Mouse (Mus musculus) midbrain, postnatal 0 days (tissue): ENCODE results near the gene Ccdc34. TPM values are rescaled to one million over a fixed set of nuclear protein-coding genes. Genes with fewer than 3 reads are reported as not detected.

Source experiments
- ATAC-seq: fragments of 200-750 bp; cut with Nextera tagmentation; 2 replicates; pipeline ENCODE4 v1.8.0; 2017; ENCODE audit warnings: moderate number of reproducible peaks, mild to moderate bottlenecking, moderate TSS enrichment, moderate library complexity; ENCODE audit not compliant: low FRiP score
- DNase-seq: peaks from one replicate; pipeline ENCODE4 v3.0.0-alpha.2; 2015; ENCODE audit warnings: low spot score
- H3K27ac ChIP-seq: fragments of 300-500 bp; sonication (generic); 2 replicates; pipeline ENCODE4 v1.5.1; 2014; ENCODE audit warnings: low read depth, mild to moderate bottlenecking, low read length, mixed read lengths
- H3K27me3 ChIP-seq: fragments of 300-500 bp; sonication (generic); 2 replicates; pipeline ENCODE4 v1.6.1; 2014; ENCODE audit warnings: low read length, control low read depth, mixed read lengths; ENCODE audit not compliant: insufficient read depth
- H3K36me3 ChIP-seq: fragments of 300-500 bp; sonication (generic); 2 replicates; pipeline ENCODE4 v1.6.1; 2014; ENCODE audit warnings: low read length, control low read depth, mixed read lengths; ENCODE audit not compliant: insufficient read depth
- H3K4me1 ChIP-seq: fragments of 300-500 bp; sonication (generic); 2 replicates; pipeline ENCODE4 v1.6.1; 2014; ENCODE audit warnings: mild to moderate bottlenecking, control low read depth, antibody characterized with exemption, low read length, mixed read lengths; ENCODE audit not compliant: insufficient read depth
- H3K4me2 ChIP-seq: fragments of 300-500 bp; sonication (generic); 2 replicates; pipeline ENCODE4 v1.6.1; 2014; ENCODE audit warnings: low read depth, mild to moderate bottlenecking, low read length, mixed read lengths; ENCODE audit not compliant: poor library complexity, severe bottlenecking
- H3K4me3 ChIP-seq: fragments of 300-500 bp; sonication (generic); 2 replicates; pipeline ENCODE4 v1.5.1; 2014; ENCODE audit warnings: low read depth, mild to moderate bottlenecking, low read length, moderate library complexity
- H3K9ac ChIP-seq: fragments of 300-500 bp; sonication (generic); replicated peaks from 2 replicates; pipeline ENCODE4 v1.6.1; 2014; ENCODE audit warnings: mild to moderate bottlenecking, low read length, moderate library complexity, mixed read lengths; ENCODE audit not compliant: poor library complexity, severe bottlenecking
- H3K9me3 ChIP-seq: fragments of 300-500 bp; sonication (generic); 2 replicates; pipeline ENCODE4 v1.6.1; 2016; ENCODE audit warnings: low read length, control low read depth
- CTCF ChIP-seq: IDR thresholded peaks from 2 replicates; pipeline ENCODE4 v1.5.1; 2016; ENCODE audit warnings: antibody characterized with exemption, mild to moderate bottlenecking
- WGBS: fragments of 180-500 bp; shearing (Covaris S2); extraction: QIAGEN DNeasy Blood & Tissue Kit; methylation state at CpG from one replicate; pipeline ENCODE4 v1.1.7; 2014; 5-methylcytosine and 5-hydroxymethylcytosine counted together
- polyA plus RNA-seq: library from polyadenylated mRNA; unstranded; fragments of >200 nt; fragmentation: Nextera tagmentation; extraction: Ambion mirVana; gene quantifications from 2 replicates; pipeline ENCODE4 v1.2.1, GENCODE M21; 2015
- total RNA-seq: library from RNA; depleted of rRNA; stranded (reverse); fragments of >200 nt; gene quantifications from 2 replicates; pipeline ENCODE4 v1.2.3, GENCODE M21; 2014

Gene Ccdc34
- total and polyA plus RNA-seq, 2 experiments from 2014 or later: 19.8 to 28.9 TPM

DNA sequence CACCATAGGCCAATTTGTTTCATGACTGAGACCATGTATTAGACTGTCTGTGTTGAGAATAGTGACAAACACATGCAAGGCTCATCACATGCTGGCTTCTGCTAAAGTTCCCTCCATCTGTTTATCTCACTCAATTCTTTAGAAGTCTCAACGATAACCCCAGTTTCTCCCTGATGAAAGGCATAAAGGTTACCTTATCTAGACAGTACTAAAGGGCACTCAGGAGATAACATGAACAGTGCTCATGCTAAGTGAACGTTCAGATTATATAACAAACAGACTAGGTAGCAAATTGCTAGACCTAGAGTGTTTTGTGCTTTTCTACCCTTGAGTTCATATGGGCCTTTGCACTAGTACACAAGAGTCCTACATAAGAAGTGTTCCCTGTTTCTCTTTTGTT lies 59.6 kb downstream of the Ccdc34 start:
- Histone ChIP-seq H3K4me3 (no peak overlapping the region), H3K4me2 (no peak overlapping the region), H3K9ac (no peak overlapping the region), H3K9me3 (no peaks in the 10 kb centered on the region), H3K4me1 (no peaks in the 10 kb centered on the region), H3K27ac (no peak overlapping the region), H3K36me3 (no peaks in the 10 kb centered on the region), H3K27me3 (no peaks in the 10 kb centered on the region)
- ATAC-seq (no peak), DNase-seq (no peak)
- 89% methylated on average over 2 of the region's 2 CpGs for WGBS
- no peak for TF ChIP-seq CTCF

DNA sequence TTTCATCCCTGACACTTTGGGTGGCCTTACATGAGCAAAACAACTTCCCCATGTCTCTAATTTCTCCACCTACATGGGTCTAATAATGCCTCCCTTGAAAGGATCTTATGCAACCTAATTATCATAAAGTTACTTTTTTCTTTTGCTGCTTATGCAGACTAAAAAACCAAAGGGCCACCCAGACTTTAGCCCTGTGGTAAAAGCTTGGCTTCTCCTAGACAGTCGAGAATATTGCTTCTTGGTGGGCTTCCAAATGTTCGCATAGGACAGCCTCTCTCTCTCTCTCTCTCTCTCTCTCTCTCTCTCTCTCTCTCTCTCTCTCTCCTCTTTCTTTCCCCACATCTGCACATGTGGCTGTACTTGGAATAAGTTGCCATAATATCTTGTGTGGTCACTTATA lies 60.0 kb downstream of the Ccdc34 start:
- H3K4me2 ChIP-seq: no peak overlapping the region
- no peak overlapping the region for H3K9ac ChIP-seq
- no peak for DNase-seq
- no peak for ATAC-seq
- H3K4me1 ChIP-seq: no peaks in the 10 kb centered on the region
- H3K36me3 ChIP-seq: no peaks in the 10 kb centered on the region
- H3K27me3 ChIP-seq: no peaks in the 10 kb centered on the region
- WGBS: 82% methylated on average over 2 of the region's 2 CpGs
- TF ChIP-seq CTCF: no peak
- no peak overlapping the region for H3K4me3 ChIP-seq
- H3K27ac ChIP-seq: no peak overlapping the region
- H3K9me3 ChIP-seq: no peaks in the 10 kb centered on the region

DNA sequence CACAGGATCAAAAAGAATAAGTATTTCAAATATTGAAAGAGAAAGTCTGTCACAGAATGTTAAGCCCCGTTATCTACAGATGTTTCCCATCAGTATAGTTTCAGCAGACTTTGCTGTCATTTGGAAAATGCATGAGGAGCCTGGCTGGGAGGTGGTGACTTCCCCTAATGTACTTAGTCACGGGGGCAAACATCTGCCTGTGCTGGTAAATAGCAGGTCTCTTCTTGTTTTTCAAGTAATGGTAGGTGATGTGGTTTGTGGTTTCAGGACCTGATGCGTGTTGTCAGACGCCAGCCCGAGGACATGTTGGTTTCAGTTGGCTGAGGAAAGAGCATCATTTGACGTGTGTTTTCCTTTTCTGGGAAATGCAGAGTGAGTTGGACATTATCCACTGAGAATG lies 62.9 kb downstream of the Ccdc34 start:
- H3K27ac ChIP-seq: no peak overlapping the region
- no peaks in the 10 kb centered on the region for H3K9me3 ChIP-seq
- 74% methylated on average over 6 of the region's 6 CpGs for WGBS
- H3K9ac ChIP-seq: no peak overlapping the region
- DNase-seq: no peak
- H3K4me3 ChIP-seq: no peak overlapping the region
- H3K27me3 ChIP-seq: no peaks in the 10 kb centered on the region
- no peak for ATAC-seq
- no peak overlapping the region for H3K4me2 ChIP-seq
- no peak for TF ChIP-seq CTCF
- no peaks in the 10 kb centered on the region for H3K36me3 ChIP-seq
- no peaks in the 10 kb centered on the region for H3K4me1 ChIP-seq

DNA sequence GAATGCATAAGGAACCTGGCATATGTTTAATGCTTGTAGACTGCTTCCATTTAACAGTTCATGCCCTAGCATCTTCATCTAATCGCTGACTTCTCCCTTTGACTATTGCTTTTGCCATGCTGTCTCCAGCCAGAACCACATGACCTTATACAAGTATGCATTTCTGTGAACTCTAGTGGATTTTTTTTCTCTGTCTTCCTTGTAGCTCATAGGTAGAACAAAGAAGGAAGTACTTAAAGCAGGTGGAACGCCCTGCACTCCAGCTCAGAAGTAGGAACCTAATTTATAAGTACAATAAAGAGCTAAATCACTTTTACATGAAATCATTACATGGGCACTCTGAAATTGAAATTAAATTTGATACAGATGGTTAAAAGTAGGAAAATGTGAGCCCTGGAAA lies 65.4 kb downstream of the Ccdc34 start:
- Histone ChIP-seq H3K27me3 (no peaks in the 10 kb centered on the region), H3K4me1 (no peaks in the 10 kb centered on the region), H3K36me3 (no peaks in the 10 kb centered on the region), H3K27ac (no peak overlapping the region), H3K9ac (no peak overlapping the region), H3K4me3 (no peak overlapping the region), H3K9me3 (no peaks in the 10 kb centered on the region), H3K4me2 (no peak overlapping the region)
- TF ChIP-seq CTCF: no peak
- DNase-seq: no peak
- ATAC-seq: no peak
- 90% methylated on average over 2 of the region's 2 CpGs for WGBS

DNA sequence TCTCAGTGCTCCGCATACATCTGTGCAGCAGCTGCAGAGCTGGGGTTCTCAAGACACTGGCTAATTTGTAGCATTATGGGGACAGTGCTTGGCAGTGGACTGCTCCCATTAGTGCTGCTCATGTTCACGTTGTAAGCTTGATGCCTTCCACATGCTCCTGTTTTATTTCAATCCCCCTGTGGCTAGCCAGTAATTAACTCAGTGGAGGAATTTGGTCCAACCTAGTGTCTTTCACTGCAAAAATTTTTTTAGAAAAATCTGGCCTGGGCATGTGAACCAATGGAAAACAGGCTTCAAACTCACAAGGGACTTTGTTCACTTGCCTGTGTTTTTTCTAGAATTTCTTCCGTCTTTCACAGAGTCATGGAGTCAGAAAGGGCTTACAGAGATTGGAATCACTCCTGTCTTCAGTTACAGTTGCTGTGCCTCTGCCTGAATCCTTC lies 68.1 kb downstream of the Ccdc34 start:
- H3K9ac ChIP-seq: no peak overlapping the region
- ATAC-seq (no peak), DNase-seq (no peak)
- TF ChIP-seq CTCF: no peak
- H3K4me3 ChIP-seq: no peak overlapping the region
- H3K4me2 ChIP-seq: no peak overlapping the region
- no peaks in the 10 kb centered on the region for H3K4me1 ChIP-seq
- WGBS: 77% methylated on average over 3 of the region's 3 CpGs
- no peaks in the 10 kb centered on the region for H3K27me3 ChIP-seq
- H3K9me3 ChIP-seq: no peaks in the 10 kb centered on the region
- no peaks in the 10 kb centered on the region for H3K36me3 ChIP-seq
- no peak overlapping the region for H3K27ac ChIP-seq

DNA sequence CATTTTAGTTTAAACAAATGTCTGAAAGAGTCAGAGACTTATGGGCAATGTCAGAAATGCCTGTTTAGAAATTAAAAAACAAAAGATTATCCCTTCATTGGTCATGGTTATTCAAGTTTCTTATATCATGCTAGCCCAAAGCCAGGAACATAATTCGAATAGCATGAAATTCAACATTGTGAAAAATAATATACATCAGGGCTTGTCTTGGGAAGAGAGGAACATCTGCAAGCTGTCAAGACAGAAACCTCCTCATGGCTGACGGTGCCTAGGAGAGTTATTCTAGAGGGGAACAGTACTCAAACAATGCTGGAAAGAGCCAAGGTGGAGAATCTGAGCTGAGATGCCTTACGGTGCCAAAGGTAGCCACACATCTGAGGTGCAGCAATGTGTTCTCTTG lies 96.5 kb downstream of the Ccdc34 start:
- Histone ChIP-seq H3K27ac (no peak overlapping the region), H3K36me3 (no peaks in the 10 kb centered on the region), H3K4me3 (no peak overlapping the region), H3K4me1 (no peaks in the 10 kb centered on the region), H3K27me3 (no peaks in the 10 kb centered on the region), H3K9ac (no peak overlapping the region), H3K9me3 (no peaks in the 10 kb centered on the region), H3K4me2 (no peak overlapping the region)
- 87% methylated on average over 3 of the region's 3 CpGs for WGBS
- no peak for DNase-seq
- TF ChIP-seq CTCF: no peak
- ATAC-seq: no peak
